Mouse (Mus musculus) bone marrow, adult 2 months (tissue): ENCODE measurements around the gene Gm10842.

Source experiments
- CTCF ChIP-seq: fragments of 200-500 bp; IDR thresholded peaks from 2 replicates; pipeline ENCODE4 v1.5.1; 2011; ENCODE audit warnings: low read length, control low read depth; ENCODE audit not compliant: control insufficient read depth, insufficient read depth
- POLR2A ChIP-seq: fragments of 200-500 bp; IDR thresholded peaks from 2 replicates; pipeline ENCODE4 v1.6.1; 2011; ENCODE audit warnings: low read depth, mild to moderate bottlenecking, control low read depth, low read length, borderline replicate concordance; ENCODE audit not compliant: control insufficient read depth

- no peak for TF ChIP-seq CTCF
- TF ChIP-seq POLR2A: no peak
Observed at GRCm38 (mm10) chr11:105144084-105144483, 2.6 kb upstream of the Gm10842 start.
